Mouse (Mus musculus) erythroblast, embryonic 14.5 days (primary cell): ENCODE measurements around the gene Fbxo33.

ENCODE experiments used
- GATA1 ChIP-seq: IDR thresholded peaks from 2 replicates; pipeline ENCODE4 v1.6.1; 2012; ENCODE audit warnings: low read length, inconsistent platforms, mixed read lengths
- TAL1 ChIP-seq: IDR thresholded peaks from 3 replicates; pipeline ENCODE4 v1.6.1; 2012; ENCODE audit warnings: low read length, inconsistent platforms, mixed read lengths

DNA sequence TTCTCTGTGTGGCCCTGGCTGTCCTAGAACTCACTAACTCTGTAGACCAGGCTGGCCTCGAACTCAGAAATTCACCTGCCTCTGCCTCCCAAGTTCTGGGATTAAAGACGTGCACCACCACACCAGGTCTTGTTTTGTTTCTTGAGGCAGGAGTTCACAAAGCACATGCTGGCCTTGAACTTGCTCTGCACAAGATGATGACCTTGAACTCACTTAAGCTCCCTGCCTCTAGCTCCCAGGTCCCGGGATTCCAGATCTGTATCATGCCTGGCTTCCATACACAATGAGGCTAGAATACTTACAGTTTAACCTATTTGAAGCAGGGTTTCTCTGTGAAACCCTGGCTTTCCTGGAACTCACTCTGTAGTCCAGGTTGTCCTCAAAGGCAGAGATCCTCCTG lies 2.2 kb downstream of the Fbxo33 start:
- TF ChIP-seq GATA1 (no peak), TAL1 (no peak)
